Mouse (Mus musculus): ENCODE measurements around the gene Sult2b1. TPM values are rescaled to one million over a fixed set of nuclear protein-coding genes. Genes with fewer than 3 reads are reported as not detected.

Sult2b1 gene
- total RNA-seq, 4 experiments from 2014 or later = 9.9 to 12.5 (median 11.3) TPM

DNA sequence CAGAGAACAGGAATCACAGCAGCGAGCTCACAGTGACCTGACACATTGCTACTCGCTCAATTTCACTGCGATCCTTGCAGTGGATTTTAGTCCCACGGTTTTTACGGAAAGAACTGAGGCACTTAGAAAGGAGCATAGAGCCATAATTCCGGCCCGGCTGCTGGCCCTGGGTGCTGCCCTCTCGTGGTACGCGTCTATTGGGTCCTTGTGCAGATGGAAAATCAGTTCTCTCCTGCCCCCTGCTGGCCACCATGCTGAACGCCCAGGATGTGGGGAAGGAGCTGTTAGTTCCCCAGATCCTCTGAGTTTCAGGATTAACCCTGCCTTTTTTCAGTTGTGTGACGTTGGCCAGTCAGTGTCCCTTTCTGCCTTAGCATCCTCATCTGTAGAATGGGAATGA, 16.9 kb upstream of the Sult2b1 start:
- DNase-seq (ENCODE audit: low spot score in 2 of 2) = peak; percentile 83 to 95

DNA sequence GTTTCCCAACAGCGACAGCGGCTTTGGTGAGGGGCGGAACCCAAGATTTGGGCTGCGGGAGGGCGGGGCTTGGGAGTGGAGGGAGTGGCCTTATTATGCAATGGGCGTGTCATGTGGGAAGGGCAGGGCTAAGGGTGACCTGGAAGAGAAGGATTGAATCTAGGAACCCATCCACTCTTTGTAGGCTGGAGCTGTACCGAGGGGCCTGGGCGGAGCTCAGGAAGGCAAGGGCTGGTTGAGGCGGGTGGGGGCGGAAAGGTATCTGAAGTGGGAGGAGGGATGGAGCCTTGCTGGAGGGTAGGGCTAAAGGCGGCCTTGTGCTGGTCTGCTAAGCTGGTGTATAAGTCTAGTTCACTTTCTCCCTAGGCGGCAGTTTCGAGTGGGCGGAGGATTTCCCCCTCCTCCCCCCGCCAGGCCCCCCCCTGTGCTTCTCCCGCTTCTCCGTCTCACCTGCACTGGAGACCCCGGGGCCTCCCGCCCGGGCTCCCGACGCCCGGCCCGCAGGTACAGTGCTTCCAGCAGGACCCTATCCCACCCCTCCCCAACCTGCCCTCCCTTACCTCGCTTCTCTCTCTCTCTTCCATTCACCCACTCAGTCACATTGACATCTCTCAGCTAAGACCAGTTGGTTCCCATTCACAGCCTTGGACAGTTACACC, 16.2 kb upstream of the Sult2b1 start:
- DNase-seq (ENCODE audit: low spot score in 2 of 2) = no peak

DNA sequence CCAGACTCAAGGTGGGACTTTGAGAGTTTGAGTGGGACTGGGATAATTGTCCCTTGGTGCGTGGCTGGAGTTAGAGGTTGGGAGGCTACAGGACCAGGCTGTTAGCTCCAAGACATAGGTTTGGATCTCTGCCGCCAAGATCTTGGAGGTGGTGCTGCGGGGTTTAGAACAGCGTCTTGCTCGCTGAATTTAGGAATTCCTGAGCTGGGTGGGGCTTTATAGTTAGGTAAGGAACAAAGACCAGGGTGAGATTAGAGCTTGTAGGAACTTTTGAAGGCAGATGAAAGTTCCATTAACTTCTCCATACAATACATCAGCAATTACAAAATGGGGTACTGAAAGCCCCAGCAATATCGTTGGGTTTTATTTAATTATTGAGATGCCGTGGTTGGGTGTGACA, 15.5 kb upstream of the Sult2b1 start:
- no peak for DNase-seq (ENCODE audit: low spot score in 2 of 2)

DNA sequence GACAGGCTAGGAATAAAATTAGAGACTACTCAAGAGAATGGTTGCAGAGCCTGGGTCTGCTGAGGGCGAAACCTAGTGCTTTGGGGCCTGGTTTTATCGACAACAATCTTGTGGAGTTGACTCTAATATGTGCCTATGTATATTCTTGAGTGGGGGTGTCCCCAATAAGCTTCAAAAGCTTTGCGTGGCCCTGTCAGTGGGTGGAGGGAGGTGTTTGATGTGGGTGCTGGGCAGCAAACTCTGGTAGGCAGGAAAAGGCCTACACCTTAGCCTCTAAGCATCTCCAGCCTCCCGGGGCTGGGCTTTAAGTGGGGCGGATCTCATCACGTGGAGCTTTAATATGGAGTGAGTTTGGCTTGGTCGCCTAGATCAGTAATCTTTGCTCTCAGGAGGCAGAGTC, 14.5 kb upstream of the Sult2b1 start:
- no peak for DNase-seq (ENCODE audit: low spot score in 2 of 2)

DNA sequence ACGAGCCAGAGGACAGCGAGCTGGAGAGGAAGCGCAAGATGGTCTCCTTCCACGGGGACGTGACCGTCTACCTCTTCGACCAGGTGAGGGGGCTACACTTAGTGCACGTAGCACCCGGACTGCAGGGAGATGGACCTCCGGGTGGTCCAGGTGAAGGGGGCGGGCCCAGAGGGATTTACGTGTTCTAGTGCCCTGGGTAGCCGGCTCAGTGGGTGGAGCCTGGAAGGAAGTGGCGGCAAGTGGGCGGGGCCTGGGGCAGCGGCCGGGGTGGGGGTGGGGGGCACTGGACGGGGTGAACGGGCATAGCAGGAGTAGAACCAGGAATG, 14.0 kb upstream of the Sult2b1 start:
- no peak for DNase-seq (ENCODE audit: low spot score in 2 of 2)

DNA sequence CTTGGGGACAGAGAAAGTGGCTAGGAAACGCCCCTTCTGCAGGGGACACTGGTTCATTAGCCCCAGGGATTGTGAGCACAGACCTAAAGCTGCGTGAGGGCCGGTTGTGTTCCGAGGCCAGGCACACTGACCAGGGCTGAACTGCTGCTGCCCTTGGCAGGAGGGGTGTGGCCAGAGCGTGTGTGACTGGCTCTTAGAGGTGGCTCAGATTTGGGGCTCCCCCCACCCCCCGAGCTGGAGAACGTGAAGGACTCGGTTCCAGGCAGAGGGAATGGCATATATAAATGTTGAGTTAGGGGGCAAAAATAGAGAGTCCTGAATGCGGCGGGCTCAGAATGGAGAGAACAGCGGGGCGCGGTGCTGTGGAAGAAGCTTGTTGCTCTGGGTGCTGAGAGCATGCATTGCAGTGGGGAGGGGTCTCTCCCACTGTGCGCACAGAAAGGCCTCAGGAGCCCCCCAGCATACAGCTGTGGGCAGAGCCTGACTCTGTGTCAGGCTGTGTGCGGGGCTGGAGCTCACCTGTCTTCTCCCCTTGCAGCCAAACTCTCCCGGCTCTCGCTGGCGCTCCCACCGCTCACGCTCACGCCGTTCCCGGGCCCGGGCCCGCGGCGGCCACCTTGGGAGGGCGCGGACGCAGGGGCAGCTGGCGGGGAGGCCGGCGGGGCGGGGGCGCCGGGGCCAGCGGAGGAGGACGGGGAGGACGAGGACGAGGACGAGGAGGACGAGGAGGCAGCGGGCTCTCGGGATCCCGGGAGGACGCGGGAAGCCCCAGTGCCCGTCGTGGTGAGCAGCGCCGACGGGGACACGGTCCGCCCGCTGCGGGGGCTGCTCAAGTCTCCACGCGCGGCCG, 13.4 kb upstream of the Sult2b1 start:
- DNase-seq (ENCODE audit: low spot score in 2 of 2) = no peak

DNA sequence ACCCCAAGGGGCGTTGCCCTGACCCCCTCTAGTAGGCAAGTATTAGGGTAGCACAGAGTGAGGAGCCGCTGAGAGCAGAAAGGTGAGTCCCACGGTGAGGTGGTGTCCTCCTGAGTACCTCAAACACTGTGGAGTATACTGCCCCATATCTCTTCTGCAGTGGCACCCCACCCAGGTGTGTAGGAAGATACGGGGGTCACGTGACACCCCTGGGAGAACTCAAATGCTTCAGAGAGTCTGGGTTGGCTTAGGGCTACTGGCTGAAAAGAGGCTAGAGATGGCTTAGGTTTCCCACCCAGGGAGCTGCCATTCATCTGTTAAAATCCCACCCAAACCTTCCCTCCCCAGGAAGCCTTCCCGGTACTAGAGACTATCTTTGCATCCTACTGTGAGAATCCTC, 12.5 kb upstream of the Sult2b1 start:
- no peak for DNase-seq (ENCODE audit: low spot score in 2 of 2)

DNA sequence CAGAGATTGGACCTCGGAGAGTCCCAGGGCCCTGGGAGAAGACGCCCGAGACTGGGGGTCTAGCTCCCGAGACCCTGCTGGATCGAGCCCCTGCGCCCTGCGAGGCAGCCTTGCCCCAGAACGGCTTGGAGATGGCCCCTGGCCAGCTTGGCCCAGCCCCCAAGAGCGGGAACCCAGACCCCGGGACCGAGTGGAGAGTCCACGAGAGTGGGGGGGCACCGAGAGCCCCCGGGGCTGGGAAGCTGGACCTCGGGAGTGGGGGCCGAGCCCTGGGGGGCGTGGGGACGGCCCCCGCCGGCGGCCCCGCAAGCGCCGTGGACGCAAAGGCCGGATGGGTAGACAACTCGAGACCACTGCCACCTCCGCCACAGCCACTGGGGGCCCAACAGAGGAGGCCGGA, 10.5 kb upstream of the Sult2b1 start:
- DNase-seq (ENCODE audit: low spot score in 2 of 2) = no peak

DNA sequence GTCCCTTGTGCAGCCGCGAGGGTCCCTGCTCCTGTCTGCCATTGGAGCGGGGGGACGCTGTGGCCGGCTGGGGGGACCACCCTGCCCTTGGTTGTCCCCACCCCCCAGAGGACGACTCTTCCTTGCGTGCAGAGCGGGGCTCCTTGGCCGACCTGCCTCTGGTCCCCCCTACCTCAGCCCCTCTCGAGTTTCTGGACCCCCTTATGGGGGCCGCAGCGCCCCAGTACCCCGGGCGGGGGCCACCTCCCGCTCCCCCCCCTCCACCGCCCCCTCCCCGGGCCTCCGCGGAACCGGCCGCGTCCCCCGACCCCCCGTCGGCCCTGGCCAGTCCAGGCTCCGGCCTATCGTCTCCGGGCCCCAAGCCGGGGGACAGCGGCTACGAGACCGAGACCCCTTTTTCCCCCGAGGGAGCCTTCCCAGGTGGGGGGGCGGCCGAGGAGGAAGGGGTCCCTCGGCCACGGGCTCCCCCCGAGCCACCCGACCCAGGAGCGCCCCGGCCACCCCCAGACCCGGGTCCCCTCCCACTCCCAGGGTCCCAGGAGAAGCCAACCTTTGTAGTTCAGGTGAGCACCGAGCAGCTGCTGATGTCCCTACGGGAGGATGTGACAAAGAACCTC, 9.6 kb upstream of the Sult2b1 start:
- DNase-seq (ENCODE audit: low spot score in 2 of 2) = no peak

DNA sequence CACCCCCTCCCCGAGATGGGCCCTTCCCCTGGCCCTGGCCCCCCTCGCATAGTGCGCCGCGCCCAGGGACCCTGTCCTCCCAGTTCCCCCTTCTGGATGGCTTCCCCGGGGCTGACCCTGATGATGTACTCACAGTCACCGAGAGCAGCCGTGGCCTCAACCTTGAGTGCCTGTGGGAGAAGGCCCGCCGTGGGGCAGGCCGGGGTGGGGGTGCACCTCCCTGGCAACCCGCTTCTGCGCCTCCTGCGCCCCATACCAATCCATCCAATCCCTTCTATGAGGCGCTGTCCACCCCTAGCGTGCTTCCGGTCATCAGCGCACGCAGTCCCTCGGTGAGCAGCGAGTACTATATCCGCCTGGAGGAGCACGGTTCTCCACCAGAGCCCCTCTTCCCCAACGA, 8.8 kb upstream of the Sult2b1 start:
- DNase-seq (ENCODE audit: low spot score in 2 of 2) = no peak

DNA sequence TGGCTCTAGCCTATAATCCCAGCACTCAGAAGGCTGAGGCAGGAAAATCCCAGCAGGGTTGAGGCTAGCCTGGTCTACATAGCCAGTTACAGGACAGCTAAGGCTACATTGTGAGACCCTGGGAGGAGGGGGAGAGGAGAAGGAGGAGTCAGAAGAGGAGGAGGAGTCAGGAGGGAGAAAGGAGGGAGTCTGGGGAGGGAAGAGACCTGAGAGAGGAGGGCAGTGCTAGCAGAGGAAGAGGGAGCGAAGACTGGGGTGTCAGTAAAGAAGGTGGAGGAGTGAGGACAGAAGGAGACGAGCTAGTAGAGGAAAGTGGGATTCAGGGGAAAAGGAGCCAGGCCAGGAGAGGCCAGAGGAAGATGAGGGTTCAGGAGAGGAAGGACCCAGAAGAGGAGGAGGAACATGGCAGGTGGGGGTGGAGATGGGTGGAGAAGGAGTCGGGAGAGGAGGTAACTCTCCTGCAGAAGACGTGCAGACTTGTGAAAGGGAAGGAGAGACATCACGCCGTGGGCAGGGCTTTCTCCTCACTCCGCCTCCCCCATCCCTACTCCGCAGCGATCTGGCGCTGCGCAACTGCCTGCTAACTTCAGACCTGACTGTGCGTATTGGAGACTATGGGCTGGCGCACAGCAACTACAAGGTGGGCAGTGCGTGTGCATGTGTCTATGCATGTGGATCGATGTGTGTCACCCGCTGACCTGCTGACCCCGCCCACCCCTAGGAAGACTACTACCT, 7.5 kb upstream of the Sult2b1 start:
- DNase-seq (ENCODE audit: low spot score in 2 of 2) = no peak

DNA sequence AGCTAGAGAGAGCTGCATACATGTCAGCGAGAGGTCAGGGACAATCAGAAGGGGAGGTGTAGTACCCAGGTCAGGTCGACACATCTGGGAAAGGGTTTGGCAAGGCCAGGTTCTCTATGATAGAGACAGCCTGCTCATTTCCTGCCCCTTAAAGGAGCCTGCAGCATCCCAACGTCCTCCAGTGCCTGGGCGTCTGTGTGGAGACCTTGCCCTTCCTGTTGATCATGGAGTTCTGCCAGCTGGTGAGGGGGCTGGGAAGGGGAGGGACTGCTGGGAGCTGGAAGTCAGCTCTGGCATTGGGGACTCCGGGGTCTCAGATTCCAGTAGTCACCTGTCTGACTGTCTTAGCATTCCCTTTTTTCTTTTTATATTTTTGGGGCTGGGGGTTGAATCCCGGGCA, 6.3 kb upstream of the Sult2b1 start:
- no peak for DNase-seq (ENCODE audit: low spot score in 2 of 2)

DNA sequence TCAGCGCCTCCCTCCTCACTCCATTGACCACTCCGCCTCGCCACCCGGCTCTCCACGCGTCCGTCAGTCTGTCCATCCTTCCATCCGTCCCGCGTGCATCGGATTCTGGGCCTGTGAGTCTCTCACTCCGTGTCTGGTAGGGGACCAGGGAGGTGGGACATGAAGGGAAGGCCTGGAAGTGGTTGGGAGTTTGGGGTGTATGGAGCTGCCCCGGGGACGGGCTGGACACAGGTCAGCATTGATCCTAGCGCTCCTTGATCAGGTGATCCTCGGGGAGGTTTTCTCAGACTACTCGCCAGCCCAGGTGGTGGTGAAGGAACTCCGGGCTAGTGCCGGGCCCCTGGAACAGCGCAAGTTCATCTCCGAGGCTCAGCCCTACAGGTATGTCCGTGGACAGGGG, 3.2 kb upstream of the Sult2b1 start:
- no peak for DNase-seq (ENCODE audit: low spot score in 2 of 2)

DNA sequence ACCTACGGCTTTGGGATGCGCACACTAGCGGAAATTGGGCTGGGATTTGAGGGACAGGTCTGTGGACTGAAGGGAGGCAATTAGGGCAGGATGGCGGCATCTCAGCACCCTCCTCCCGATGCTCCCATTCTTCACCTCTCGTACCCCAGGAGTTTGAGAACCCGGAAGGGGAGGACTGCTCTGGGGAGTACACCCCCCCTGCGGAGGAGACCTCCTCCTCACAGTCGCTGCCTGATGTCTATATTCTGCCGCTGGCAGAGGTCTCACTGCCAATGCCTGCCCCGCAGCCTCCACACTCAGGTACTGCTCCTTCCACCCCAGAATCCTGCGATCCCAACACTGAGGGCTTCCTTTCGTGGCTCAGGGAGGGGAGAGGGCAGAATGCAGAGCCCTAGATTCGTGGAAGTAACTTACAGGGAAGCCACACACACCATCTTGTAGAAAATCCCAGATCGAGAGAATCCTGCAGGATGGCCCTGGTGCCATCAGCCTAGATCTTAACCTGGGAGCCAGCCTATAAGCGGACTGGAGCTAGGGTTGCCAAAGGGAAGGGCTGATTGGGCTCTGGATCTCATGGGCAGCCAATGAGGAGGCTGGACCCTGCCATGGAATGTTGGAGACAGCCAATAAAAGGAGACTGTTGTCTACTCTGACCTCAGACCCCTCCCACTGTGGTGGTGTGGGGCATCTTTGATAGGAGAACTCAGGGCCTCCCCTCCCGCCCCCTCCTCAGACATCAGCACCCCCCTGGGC, 2.4 kb upstream of the Sult2b1 start:
- peak; percentile 67 to 81 for DNase-seq (ENCODE audit: low spot score in 2 of 2)

DNA sequence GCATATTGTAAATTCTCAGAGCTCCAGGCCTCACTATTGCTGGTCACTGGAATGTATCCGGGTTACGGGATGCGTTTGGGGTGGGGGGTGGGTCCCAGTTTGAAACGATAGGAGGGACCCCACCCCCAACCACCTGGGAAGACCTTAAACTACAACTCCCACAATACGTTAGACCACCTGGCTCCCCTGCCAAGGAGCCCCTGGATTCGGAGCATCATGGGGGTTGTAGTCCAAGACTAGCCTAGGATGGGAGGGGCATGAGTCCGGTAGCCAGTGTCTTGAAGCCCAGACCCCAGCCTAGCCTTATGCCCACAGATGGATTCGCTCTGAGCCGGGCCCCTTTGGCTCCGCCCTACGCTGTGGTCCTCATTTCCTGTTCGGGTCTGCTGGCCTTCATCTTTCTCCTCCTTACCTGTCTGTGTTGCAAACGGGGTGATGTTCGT, 1.7 kb upstream of the Sult2b1 start:
- no peak for DNase-seq (ENCODE audit: low spot score in 2 of 2)

DNA sequence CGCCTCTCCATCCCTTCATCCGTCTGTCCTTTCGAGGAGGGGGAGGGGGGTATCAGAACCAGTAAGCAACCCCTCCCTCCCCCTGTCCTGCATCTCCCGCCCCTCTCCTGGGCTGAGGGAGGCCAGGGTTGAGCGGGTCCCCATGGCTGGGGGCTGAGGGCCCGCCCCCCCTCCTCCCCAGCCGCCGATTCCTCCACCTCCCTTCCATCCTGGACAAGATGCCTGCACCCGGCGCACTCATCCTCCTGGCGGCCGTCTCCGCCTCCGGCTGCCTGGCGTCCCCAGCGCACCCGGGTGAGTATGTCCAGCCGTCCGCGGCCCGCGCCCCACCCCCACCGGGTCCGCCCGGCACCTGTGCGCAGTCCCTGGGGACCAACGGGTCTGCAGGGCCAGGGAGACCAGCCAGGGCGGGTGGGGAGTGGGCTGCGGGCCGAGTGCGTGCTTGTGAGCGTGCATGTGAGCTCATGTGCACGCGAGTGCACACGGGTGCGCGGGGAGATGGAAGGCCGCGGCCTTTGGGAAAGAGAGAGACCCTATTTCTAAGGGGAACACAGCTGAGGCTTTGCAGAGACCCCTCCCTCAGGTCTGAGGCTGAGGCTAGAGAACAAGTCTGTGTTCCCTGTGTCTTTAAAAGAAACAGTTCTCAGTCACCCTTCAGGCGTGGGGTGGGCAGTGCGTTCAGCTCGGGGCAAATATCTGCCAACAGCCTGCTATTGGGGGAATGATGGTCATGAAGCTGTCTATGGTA, 1.1 kb upstream of the Sult2b1 start:
- no peak for DNase-seq (ENCODE audit: low spot score in 2 of 2)

DNA sequence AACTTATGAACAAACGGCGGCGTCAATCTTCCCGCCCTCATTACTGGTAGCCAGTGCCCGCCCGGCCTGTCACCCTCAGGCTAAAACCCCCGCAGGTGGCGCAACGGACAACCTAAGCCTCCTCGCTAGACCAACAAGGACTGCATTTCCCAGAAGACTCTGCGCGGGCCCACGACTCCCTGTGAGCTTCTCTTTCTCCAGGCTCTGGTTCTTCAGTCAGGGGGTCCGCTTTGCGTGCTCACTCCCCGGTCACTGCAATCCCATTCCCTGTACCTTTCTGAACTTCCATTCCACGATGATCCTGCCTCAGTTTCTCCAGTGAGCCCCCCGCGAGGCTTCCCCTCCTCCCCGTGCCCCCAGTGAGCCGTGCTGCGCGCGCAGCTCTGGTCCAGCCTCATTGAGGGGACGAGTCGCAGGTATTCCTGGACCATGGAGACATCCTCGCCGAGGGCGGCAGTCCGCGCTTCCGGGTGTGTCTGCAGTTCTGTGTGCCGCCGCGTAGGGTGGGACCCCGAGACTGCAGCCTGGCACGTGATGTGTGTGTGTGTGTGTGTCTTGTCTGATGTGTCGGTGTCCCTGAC, 868 bp downstream of the Sult2b1 start, which contains the start of gene Lmtk3:
TSS of gene Lmtk3 (plus strand) at position 228 of the 581 bp plus-strand sequence.
- peak; percentile 77 to 80 for DNase-seq (ENCODE audit: low spot score in 2 of 2)

DNA sequence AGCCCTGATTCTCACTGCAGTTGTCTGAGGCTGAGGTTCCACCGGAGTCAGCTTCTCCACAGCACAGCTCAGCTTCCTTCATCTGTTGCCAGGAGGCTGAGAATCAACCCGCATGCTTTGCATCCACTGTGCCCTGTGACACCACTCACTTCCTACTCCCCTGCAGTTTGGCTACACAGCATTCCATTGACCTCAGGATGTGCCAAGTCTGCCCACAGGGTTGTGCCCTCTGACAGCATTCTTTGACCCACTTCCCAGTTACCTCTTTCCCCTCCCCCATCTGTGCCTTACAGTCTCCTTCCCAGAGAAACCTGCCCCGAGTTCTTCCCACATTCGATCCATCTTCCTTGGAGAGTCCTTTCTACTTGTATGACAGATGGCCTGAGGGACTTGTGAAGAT, 2.2 kb downstream of the Sult2b1 start:
- no peak for DNase-seq (ENCODE audit: low spot score in 2 of 2)

DNA sequence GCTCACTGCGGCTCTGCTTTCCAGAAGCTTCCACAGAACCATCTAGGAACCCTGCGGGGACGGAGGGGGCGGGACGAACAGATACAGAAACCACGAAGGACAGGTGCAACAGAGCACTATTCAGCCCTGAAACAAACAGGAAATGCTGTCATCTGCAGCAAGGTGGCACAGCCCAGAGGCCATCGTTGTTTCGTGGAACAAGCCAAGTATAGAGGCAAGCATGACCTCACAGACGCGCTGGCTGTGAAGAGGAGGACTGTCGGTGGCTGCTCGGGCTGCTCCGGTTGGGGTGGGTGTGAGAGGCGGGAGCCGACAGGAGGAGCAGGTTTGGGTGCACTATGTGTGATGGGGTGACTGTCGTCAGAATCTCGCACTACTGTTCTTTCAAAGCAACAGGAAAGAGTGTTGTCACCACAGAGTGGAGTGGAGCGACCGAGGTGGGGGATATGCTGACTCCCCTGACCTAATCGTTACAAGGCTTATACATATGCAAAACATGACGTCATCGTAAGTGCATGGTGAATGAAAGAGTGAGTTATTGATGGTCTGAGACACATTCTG, 5.3 kb downstream of the Sult2b1 start:
- no peak for DNase-seq (ENCODE audit: low spot score in 2 of 2)

DNA sequence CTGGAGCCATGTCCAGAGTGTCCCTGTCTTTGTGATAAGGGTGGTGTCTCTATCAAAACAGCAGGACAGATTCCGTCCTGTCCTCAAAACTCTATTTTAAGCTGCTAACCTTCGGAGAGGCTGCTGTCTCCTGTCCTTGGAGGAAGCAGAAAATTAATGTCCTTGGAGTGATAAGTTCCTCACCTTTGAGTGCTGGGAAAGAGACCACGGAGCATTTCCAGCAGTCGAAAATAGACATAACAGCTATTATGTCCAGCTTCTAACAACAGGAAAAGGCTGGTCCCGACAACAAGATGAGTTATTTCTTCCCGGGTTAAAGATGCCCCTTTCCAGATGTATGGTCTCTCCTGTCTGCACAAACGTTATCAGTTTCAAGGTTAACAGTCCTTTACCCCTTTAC, 9.2 kb downstream of the Sult2b1 start:
- no peak for DNase-seq (ENCODE audit: low spot score in 2 of 2)

Data from layer of hippocampus, adult 8-10 months (tissue).